Mouse (Mus musculus): ENCODE data around the gene Slc44a1. TPM values are rescaled to one million over a fixed set of nuclear protein-coding genes. Genes with fewer than 3 reads are reported as not detected.

The Slc44a1 gene
- polyA plus RNA-seq, 1 experiment from 2014 or later, result 27.9 TPM

DNA sequence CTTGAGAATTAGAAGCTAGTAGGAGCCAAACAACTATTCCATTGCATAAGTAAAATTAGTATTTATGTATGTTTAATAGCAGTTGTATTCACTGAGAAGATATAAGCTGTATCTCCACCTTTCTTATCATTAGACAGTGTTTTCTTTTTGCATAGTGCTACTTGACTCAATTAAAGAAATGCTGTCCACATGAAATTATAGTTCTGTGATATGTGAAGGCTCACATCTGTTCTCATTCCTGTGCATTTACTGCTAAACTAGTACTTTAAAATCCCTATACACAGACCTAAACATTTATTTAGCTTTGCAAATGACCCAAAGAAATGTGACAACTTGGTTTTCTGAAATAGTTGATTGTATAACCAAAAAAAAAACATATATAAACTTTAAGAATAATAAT is 96.9 kb downstream of the Slc44a1 start:
- TF ChIP-seq CTCF (IDR thresholded peaks at IDR 0.05; ENCODE audit: low read depth), result no peak

DNA sequence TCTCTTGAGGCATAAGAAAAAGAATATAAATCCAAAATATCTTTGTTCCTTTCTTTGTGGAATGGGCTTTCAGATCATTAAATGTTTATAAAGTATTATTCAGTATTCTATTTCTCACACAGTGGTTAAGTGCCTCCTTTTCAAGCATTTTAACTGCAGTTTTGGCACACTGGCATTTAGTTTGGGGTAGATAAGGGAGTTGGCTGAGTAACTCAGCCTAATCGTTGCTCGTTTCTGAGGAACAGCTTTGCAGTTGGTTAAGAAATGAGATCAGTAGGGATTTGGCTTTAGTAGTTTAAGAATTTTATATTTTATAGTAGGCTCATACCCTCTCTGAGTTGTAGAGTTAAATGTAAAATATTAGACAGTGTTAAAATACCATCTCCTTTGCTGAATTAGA is 97.3 kb downstream of the Slc44a1 start:
- H3K4me3 ChIP-seq (ENCODE audit: low read depth, low read length), result no peak overlapping the region
- no peak for ATAC-seq
- no peaks in the 10 kb centered on the region for H3K4me1 ChIP-seq (replicated peaks; ENCODE audit: control insufficient read depth, insufficient read depth, low read length)
- H3K9me3 ChIP-seq (ENCODE audit: control insufficient read depth), result no peaks in the 10 kb centered on the region
- no peak overlapping the region for H3K27ac ChIP-seq (ENCODE audit: low read depth, low read length)
- H3K27me3 ChIP-seq (replicated peaks; ENCODE audit: control insufficient read depth, insufficient read depth, low read length), result no peaks in the 10 kb centered on the region
- no peak overlapping the region for H3K4me2 ChIP-seq (replicated peaks; ENCODE audit: low read depth)
- H3K9ac ChIP-seq (ENCODE audit: low read depth, low read length), result no peak overlapping the region
- TF ChIP-seq CTCF (IDR thresholded peaks at IDR 0.05; ENCODE audit: low read depth), result no peak
- peaks cover 7% of the 10 kb centered on the region; the same call in 1 of the 2 replicates for H3K36me3 ChIP-seq (ENCODE audit: control insufficient read depth, insufficient read depth)
- WGBS, result 90% methylated on average over 2 of the region's 2 CpGs

More for the DNA sequence above, 96.9 kb downstream of the Slc44a1 start:
- Histone ChIP-seq H3K4me3 (ENCODE audit: low read depth, low read length) (no peak overlapping the region), H3K27ac (ENCODE audit: low read depth, low read length) (no peak overlapping the region), H3K27me3 (replicated peaks; ENCODE audit: control insufficient read depth, insufficient read depth, low read length) (no peaks in the 10 kb centered on the region), H3K9ac (ENCODE audit: low read depth, low read length) (no peak overlapping the region), H3K4me2 (replicated peaks; ENCODE audit: low read depth) (no peak overlapping the region), H3K9me3 (ENCODE audit: control insufficient read depth) (no peaks in the 10 kb centered on the region), H3K4me1 (replicated peaks; ENCODE audit: control insufficient read depth, insufficient read depth, low read length) (no peaks in the 10 kb centered on the region), H3K36me3 (ENCODE audit: control insufficient read depth, insufficient read depth) (peaks cover 3% of the 10 kb centered on the region; the same call in 1 of the 2 replicates)
- ATAC-seq, result no peak

DNA sequence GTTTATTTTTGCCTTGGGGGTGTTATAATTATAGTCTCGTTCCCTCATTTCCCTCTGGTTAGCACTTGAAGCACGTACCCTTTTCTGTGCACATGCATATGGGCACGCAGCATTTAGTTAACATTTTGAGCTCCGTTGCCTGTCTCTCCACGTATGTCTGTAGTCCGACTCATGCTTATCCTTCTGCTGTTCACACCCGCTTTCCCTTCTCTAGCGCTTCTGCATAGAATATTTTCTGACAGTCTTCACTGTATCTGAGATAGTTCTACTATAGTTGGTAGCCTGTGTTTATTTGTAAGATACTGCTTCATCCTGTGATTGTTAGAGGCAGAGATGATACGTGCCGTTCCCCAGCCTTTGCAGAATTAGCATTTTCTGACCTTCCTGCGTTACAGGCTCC is 98.4 kb downstream of the Slc44a1 start:
- H3K27me3 ChIP-seq (replicated peaks; ENCODE audit: control insufficient read depth, insufficient read depth, low read length), result no peaks in the 10 kb centered on the region
- WGBS, result 91% methylated on average over 11 of the region's 11 CpGs
- H3K4me1 ChIP-seq (replicated peaks; ENCODE audit: control insufficient read depth, insufficient read depth, low read length), result no peaks in the 10 kb centered on the region
- H3K4me3 ChIP-seq (ENCODE audit: low read depth, low read length), result no peak overlapping the region
- H3K9ac ChIP-seq (ENCODE audit: low read depth, low read length), result no peak overlapping the region
- no peaks in the 10 kb centered on the region for H3K9me3 ChIP-seq (ENCODE audit: control insufficient read depth)
- peaks cover 16% of the 10 kb centered on the region; the same call in 1 of the 2 replicates for H3K36me3 ChIP-seq (ENCODE audit: control insufficient read depth, insufficient read depth)
- TF ChIP-seq CTCF (IDR thresholded peaks at IDR 0.05; ENCODE audit: low read depth), result no peak
- ATAC-seq, result no peak
- H3K4me2 ChIP-seq (replicated peaks; ENCODE audit: low read depth), result no peak overlapping the region
- no peak overlapping the region for H3K27ac ChIP-seq (ENCODE audit: low read depth, low read length)

DNA sequence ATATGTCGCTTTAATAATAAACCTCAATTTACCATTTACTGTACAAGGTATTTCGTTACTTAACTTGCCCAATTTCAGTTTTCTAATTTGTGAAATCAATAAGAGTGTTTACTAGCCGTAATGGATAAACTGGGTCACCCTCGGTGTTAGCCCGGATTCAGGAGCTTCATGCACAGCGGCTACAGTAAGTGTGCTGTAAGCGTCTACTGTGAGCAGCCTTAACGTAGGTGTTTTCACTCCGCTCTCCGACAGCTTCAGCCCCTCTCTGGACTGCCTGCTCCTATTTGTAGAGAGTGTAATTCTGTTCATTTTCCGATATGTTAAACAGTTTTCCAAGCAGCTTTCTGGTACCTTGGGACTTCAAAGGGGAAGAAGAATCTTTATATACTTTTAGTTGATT is 99.7 kb downstream of the Slc44a1 start:
- 92% methylated on average over 11 of the region's 11 CpGs for WGBS
- H3K36me3 ChIP-seq (ENCODE audit: control insufficient read depth, insufficient read depth), result peaks cover 24% of the 10 kb centered on the region; the same call in 1 of the 2 replicates

DNA sequence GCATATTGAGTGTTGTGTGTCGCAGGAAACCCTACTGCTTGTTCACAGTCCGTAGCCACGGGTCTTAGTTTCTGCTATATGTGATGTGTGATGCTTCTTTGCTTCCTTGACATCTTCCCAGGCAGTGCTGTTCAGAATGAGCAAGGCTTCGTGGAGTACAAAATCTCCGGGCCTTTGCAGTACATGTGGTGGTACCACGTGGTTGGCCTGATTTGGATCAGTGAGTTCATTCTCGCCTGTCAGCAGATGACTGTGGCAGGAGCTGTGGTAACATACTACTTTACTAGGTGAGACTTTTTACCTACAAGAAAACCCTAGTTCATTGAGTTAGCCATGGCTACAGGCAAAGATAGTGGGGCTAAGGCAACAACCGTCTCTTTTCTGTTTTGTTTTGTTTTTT is 103.2 kb downstream of the Slc44a1 start:
- H3K4me1 ChIP-seq (replicated peaks; ENCODE audit: control insufficient read depth, insufficient read depth, low read length), result no peaks in the 10 kb centered on the region
- H3K4me2 ChIP-seq (replicated peaks; ENCODE audit: low read depth), result no peak overlapping the region
- 84% methylated on average over 8 of the region's 8 CpGs for WGBS
- no peak overlapping the region for H3K27ac ChIP-seq (ENCODE audit: low read depth, low read length)
- no peak overlapping the region for H3K4me3 ChIP-seq (ENCODE audit: low read depth, low read length)
- ATAC-seq, result no peak
- no peaks in the 10 kb centered on the region for H3K9me3 ChIP-seq (ENCODE audit: control insufficient read depth)
- H3K27me3 ChIP-seq (replicated peaks; ENCODE audit: control insufficient read depth, insufficient read depth, low read length), result no peaks in the 10 kb centered on the region
- no peak overlapping the region for H3K9ac ChIP-seq (ENCODE audit: low read depth, low read length)
- TF ChIP-seq CTCF (IDR thresholded peaks at IDR 0.05; ENCODE audit: low read depth), result no peak
- H3K36me3 ChIP-seq (ENCODE audit: control insufficient read depth, insufficient read depth), result peaks cover 47% of the 10 kb centered on the region

More for the DNA sequence above, 99.7 kb downstream of the Slc44a1 start:
- ATAC-seq, result no peak
- no peak overlapping the region for H3K4me2 ChIP-seq (replicated peaks; ENCODE audit: low read depth)
- no peaks in the 10 kb centered on the region for H3K9me3 ChIP-seq (ENCODE audit: control insufficient read depth)
- no peak overlapping the region for H3K9ac ChIP-seq (ENCODE audit: low read depth, low read length)
- H3K27ac ChIP-seq (ENCODE audit: low read depth, low read length), result no peak overlapping the region
- no peak for TF ChIP-seq CTCF (IDR thresholded peaks at IDR 0.05; ENCODE audit: low read depth)
- H3K27me3 ChIP-seq (replicated peaks; ENCODE audit: control insufficient read depth, insufficient read depth, low read length), result no peaks in the 10 kb centered on the region
- no peaks in the 10 kb centered on the region for H3K4me1 ChIP-seq (replicated peaks; ENCODE audit: control insufficient read depth, insufficient read depth, low read length)
- H3K4me3 ChIP-seq (ENCODE audit: low read depth, low read length), result no peak overlapping the region

DNA sequence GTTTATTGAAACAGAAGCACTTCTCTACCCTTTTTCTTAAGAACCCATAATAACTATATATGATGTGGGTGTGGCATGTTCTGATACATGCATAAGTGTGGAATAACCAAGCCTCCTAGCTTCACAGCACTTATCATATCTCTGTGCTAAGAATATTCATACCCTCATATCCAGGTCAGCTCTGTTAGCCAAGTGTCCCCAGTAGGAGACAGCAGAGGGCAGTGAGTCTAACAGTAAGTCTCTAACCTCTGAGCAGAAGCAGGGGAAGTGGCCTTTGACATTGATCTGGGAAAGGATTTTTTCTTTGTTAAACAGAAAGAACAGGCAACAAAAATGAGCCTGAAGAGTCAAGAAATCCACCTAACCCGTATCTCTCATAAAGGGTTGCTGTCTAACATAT is 104.7 kb downstream of the Slc44a1 start:
- H3K27me3 ChIP-seq (replicated peaks; ENCODE audit: control insufficient read depth, insufficient read depth, low read length), result no peaks in the 10 kb centered on the region
- H3K4me1 ChIP-seq (replicated peaks; ENCODE audit: control insufficient read depth, insufficient read depth, low read length), result no peaks in the 10 kb centered on the region
- H3K9me3 ChIP-seq (ENCODE audit: control insufficient read depth), result no peaks in the 10 kb centered on the region
- no peak overlapping the region for H3K4me3 ChIP-seq (ENCODE audit: low read depth, low read length)
- H3K9ac ChIP-seq (ENCODE audit: low read depth, low read length), result no peak overlapping the region
- H3K27ac ChIP-seq (ENCODE audit: low read depth, low read length), result no peak overlapping the region
- TF ChIP-seq CTCF (IDR thresholded peaks at IDR 0.05; ENCODE audit: low read depth), result peak; percentile 59
- 82% methylated on average over 1 of the region's 1 CpGs for WGBS
- ATAC-seq, result no peak
- no peak overlapping the region for H3K4me2 ChIP-seq (replicated peaks; ENCODE audit: low read depth)
- peaks cover 47% of the 10 kb centered on the region for H3K36me3 ChIP-seq (ENCODE audit: control insufficient read depth, insufficient read depth)

DNA sequence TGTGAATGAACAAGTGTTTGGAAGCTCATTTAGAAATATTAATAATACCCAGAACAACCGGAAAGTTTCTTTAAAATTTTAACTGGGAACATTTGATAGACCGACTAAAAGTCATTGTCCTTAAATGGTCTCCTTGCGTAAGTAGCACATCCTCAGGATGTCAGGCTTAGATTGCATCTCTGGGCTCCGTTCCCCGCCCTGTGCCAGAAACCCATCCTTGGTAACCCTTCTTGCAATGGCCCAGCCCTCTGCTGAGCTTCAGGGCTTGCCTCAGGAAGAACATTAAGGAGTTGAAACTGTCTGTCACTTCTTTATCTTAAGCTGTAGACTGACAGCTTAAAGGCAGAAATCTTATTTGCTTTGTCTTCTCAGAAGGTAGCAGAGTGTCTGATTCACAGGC is 107.2 kb downstream of the Slc44a1 start:
- H3K9ac ChIP-seq (ENCODE audit: low read depth, low read length), result no peak overlapping the region
- no peak overlapping the region for H3K4me2 ChIP-seq (replicated peaks; ENCODE audit: low read depth)
- TF ChIP-seq CTCF (IDR thresholded peaks at IDR 0.05; ENCODE audit: low read depth), result no peak
- peaks cover 41% of the 10 kb centered on the region for H3K36me3 ChIP-seq (ENCODE audit: control insufficient read depth, insufficient read depth)
- no peak overlapping the region for H3K4me3 ChIP-seq (ENCODE audit: low read depth, low read length)
- H3K27me3 ChIP-seq (replicated peaks; ENCODE audit: control insufficient read depth, insufficient read depth, low read length), result no peaks in the 10 kb centered on the region
- H3K9me3 ChIP-seq (ENCODE audit: control insufficient read depth), result no peaks in the 10 kb centered on the region
- no peaks in the 10 kb centered on the region for H3K4me1 ChIP-seq (replicated peaks; ENCODE audit: control insufficient read depth, insufficient read depth, low read length)
- ATAC-seq, result no peak
- no peak overlapping the region for H3K27ac ChIP-seq (ENCODE audit: low read depth, low read length)
- WGBS, result 98% methylated on average over 5 of the region's 5 CpGs

Data from intestine, postnatal 0 days (tissue).